Mouse (Mus musculus): ENCODE data around the gene Psg27.
"Not testable (repeated sequence)": the region's sequence is repeated elsewhere in the genome, so short reads cannot be mapped to it uniquely, and the experiment has no call there.

- TF ChIP-seq CTCF (conservative IDR thresholded peaks at IDR 0.05; ENCODE audit: low read length); POU5F1 (IDR thresholded peaks at IDR 0.05; ENCODE audit: borderline replicate concordance, low read length): not testable (repeated sequence)
Observed at GRCm38 (mm10) chr7:18512848-18513247, 54.3 kb downstream of the Psg27 start.
